Mouse (Mus musculus): ENCODE data around the gene Exo5. TPM values are rescaled to one million over a fixed set of nuclear protein-coding genes. Genes with fewer than 3 reads are reported as not detected.

Exo5 gene
- total and polyA plus RNA-seq, 2 experiments from 2014 or later: 8.6 to 13.4 TPM

DNA sequence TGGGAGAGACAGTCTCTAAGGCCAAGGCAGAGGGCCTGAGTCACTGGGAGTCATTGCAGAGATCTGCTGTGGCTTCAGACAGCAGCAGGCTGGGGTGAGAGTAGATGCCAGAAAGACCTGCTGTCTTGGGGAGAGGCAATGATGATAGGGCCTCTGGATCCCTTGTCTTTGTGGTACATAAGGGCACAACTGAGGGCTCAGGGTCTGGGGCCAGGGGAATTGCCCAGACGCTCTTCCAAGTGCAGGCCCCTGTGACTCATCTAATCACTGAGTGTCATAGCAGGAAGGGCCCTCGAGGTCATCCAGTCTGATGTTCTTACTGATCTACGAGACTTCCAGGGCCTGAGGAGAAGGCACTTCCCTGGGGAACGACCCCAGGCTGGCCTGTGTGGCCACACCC lies 45.4 kb downstream of the Exo5 start:
- H3K9me3 ChIP-seq (ENCODE audit: low read length): no peaks in the 10 kb centered on the region
- H3K27ac ChIP-seq: no peak overlapping the region
- peaks cover 10% of the 10 kb centered on the region for H3K4me1 ChIP-seq (ENCODE audit: insufficient read depth, low read length)
- 52% methylated on average over 4 of the region's 4 CpGs for WGBS
- ATAC-seq (no peak), DNase-seq (ENCODE audit: low spot score) (no peak)
- H3K4me3 ChIP-seq (ENCODE audit: low read length): no peak overlapping the region
- H3K9ac ChIP-seq (replicated peaks; ENCODE audit: low read length): no peak overlapping the region
- H3K36me3 ChIP-seq (ENCODE audit: insufficient read depth, low read length): no peaks in the 10 kb centered on the region
- TF ChIP-seq CTCF (IDR thresholded peaks at IDR 0.05; ENCODE audit: low read depth): no peak
- H3K27me3 ChIP-seq (ENCODE audit: insufficient read depth, low read length): no peaks in the 10 kb centered on the region
- no peak overlapping the region for H3K4me2 ChIP-seq (ENCODE audit: low read depth, low read length)

DNA sequence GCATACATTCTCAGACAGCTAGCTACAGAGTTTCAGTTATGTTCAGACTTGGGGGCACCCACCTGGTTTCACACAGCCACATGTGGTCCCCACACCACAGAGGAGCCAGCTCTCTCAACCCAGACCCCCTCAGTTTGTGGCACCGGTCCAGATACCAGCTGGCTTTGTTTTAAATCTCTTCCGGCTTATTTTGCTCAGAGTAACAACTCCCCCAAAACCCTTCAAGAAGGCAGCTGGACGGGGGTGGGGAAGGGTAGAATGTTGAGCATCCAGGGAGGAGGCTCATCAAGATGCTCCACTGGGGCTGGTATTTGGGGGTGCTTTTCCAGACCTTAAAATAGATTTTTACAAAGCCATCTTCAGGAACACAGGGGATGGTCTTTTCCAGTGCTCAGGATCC lies 46.1 kb downstream of the Exo5 start:
- Histone ChIP-seq H3K4me3 (ENCODE audit: low read length) (no peak overlapping the region), H3K9me3 (ENCODE audit: low read length) (no peaks in the 10 kb centered on the region), H3K27me3 (ENCODE audit: insufficient read depth, low read length) (no peaks in the 10 kb centered on the region), H3K4me1 (ENCODE audit: insufficient read depth, low read length) (peaks cover 10% of the 10 kb centered on the region), H3K27ac (no peak overlapping the region), H3K9ac (replicated peaks; ENCODE audit: low read length) (no peak overlapping the region), H3K36me3 (ENCODE audit: insufficient read depth, low read length) (no peaks in the 10 kb centered on the region), H3K4me2 (ENCODE audit: low read depth, low read length) (no peak overlapping the region)
- no peak for DNase-seq (ENCODE audit: low spot score)
- 48% methylated on average over 3 of the region's 3 CpGs for WGBS
- no peak for TF ChIP-seq CTCF (IDR thresholded peaks at IDR 0.05; ENCODE audit: low read depth)
- ATAC-seq: no peak

GRCm38 (mm10) chr4:120875961-120876360 lies 48.9 kb downstream of the Exo5 start:
- Histone ChIP-seq H3K4me3 (ENCODE audit: low read length) (no peak overlapping the region), H3K27ac (peak overlapping the region; percentile 7; the same call in 1 of the 2 replicates), H3K9me3 (ENCODE audit: low read length) (no peaks in the 10 kb centered on the region), H3K4me1 (ENCODE audit: insufficient read depth, low read length) (no peaks in the 10 kb centered on the region), H3K27me3 (ENCODE audit: insufficient read depth, low read length) (no peaks in the 10 kb centered on the region), H3K36me3 (ENCODE audit: insufficient read depth, low read length) (no peaks in the 10 kb centered on the region), H3K9ac (replicated peaks; ENCODE audit: low read length) (no peak overlapping the region), H3K4me2 (ENCODE audit: low read depth, low read length) (no peak overlapping the region)
- WGBS: 20% methylated on average over 3 of the region's 3 CpGs
- no peak for DNase-seq (ENCODE audit: low spot score)
- no peak for TF ChIP-seq CTCF (IDR thresholded peaks at IDR 0.05; ENCODE audit: low read depth)
- no peak for ATAC-seq

Small RNA genes within 50 kb of the gene (microRNA-seq; reads per million reads assigned to microRNA genes)
- gene Mir7015: 0.36 to 1.4 reads per million in 2 experiments

Other genes starting within 250 kb of the Exo5 start
- gene Kcnq4, start 176.4 kb downstream of the Exo5 start, total RNA-seq (2014; rRNA removed): 12.4 and 13.9 TPM in 2 replicates
- gene Kcnq4, start 176.4 kb downstream of the Exo5 start, polyA plus RNA-seq (2015; fragmentation: Nextera tagmentation; extraction: Ambion mirVana): 4.9 and 5.0 TPM in 2 replicates
- gene Nfyc, start 93.4 kb downstream of the Exo5 start, total RNA-seq (2014; rRNA removed): 144 and 175 TPM in 2 replicates
- 66.9 and 69.4 TPM in 2 replicates for gene Nfyc, start 93.4 kb downstream of the Exo5 start, polyA plus RNA-seq (2015; fragmentation: Nextera tagmentation; extraction: Ambion mirVana)
- 93.7 and 109 TPM in 2 replicates for gene Rims3, start 70.2 kb downstream of the Exo5 start, total RNA-seq (2014; rRNA removed)
- 22.0 and 22.8 TPM in 2 replicates for gene Rims3, start 70.2 kb downstream of the Exo5 start, polyA plus RNA-seq (2015; fragmentation: Nextera tagmentation; extraction: Ambion mirVana)
- gene Zfp69, start 26.7 kb upstream of the Exo5 start, total RNA-seq (2014; rRNA removed): 1.8 and 2.8 TPM in 2 replicates
- 4.5 and 4.8 TPM in 2 replicates for gene Zfp69, start 26.7 kb upstream of the Exo5 start, polyA plus RNA-seq (2015; fragmentation: Nextera tagmentation; extraction: Ambion mirVana)
- gene Smap2, start 92.2 kb upstream of the Exo5 start, total RNA-seq (2014; rRNA removed): 78.4 and 79.8 TPM in 2 replicates
- 37.4 and 42.0 TPM in 2 replicates for gene Smap2, start 92.2 kb upstream of the Exo5 start, polyA plus RNA-seq (2015; fragmentation: Nextera tagmentation; extraction: Ambion mirVana)
- 39.8 and 43.5 TPM in 2 replicates for gene Col9a2, start 114.4 kb upstream of the Exo5 start, total RNA-seq (2014; rRNA removed)
- gene Col9a2, start 114.4 kb upstream of the Exo5 start, polyA plus RNA-seq (2015; fragmentation: Nextera tagmentation; extraction: Ambion mirVana): 22.8 and 23.8 TPM in 2 replicates
- gene Zmpste24, start 173.2 kb upstream of the Exo5 start, total RNA-seq (2014; rRNA removed): 20.5 and 21.7 TPM in 2 replicates
- gene Zmpste24, start 173.2 kb upstream of the Exo5 start, polyA plus RNA-seq (2015; fragmentation: Nextera tagmentation; extraction: Ambion mirVana): 21.3 and 23.0 TPM in 2 replicates
- not detected in 2 replicates for gene Tmco2, start 184.2 kb upstream of the Exo5 start, total RNA-seq (2014; rRNA removed)
- gene Tmco2, start 184.2 kb upstream of the Exo5 start, polyA plus RNA-seq (2015; fragmentation: Nextera tagmentation; extraction: Ambion mirVana): 0.21 TPM in 1 of 2 replicates, not detected in the other

All from hindbrain, postnatal 0 days (tissue).